Mouse (Mus musculus) heart, postnatal 25 days (tissue): Measurements from ENCODE around the gene Fhl3. TPM values are rescaled to one million over a fixed set of nuclear protein-coding genes. Genes with fewer than 3 reads are reported as not detected.
A peak's percentile ranks its signal among the peaks of the same experiment; 100 is the strongest.
"Not testable (repeated sequence)": the region's sequence is repeated elsewhere in the genome, so short reads cannot be mapped to it uniquely, and the experiment has no call there.

Experiments used
- DNase-seq: peaks from one replicate; pipeline ENCODE4 v3.0.0; 2022; ENCODE audit warnings: low spot score
- intact Hi-C: fragments of 180-260 bp; cut with DNase I; formaldehyde crosslinking; loops from one replicate; pipeline ENCODE4 v1.15.1; 2025
- total RNA-seq, 2 experiments: library from RNA; stranded (reverse); gene quantifications; 2 replicates each; pipeline ENCODE4 v1.2.3; 2021

Gene Fhl3
- total RNA-seq, 2 experiments from 2014 or later = 12.7 to 14.2 TPM

DNA sequence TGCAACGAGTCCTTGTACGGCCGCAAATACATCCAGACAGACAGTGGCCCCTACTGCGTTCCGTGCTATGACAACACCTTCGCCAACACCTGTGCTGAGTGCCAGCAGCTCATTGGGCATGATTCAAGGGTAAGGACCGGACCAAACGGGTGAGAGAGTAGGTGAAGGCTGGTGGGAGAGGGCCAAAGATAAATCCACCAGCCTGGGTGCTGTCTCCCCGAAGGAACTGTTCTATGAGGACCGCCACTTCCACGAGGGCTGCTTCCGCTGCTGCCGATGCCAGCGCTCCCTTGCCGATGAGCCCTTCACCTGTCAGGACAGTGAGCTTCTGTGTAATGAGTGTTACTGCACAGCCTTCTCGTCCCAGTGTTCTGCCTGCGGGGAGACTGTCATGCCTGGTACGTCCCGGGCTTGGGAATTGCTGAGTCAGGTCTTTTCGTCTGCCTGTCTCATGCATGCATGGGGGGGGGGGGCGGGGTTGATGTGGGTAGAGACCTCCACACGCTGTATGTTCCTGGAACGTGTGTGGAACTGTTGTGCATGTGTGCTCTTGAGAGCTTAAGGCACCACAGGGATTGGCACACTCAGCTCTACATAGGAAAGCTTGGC is 5.3 kb downstream of the Fhl3 start:
- no peak for DNase-seq
- intact Hi-C loops = no loop called here

- DNase-seq, intact Hi-C loops: not testable (repeated sequence)
These were observed 7.1 kb downstream of the Fhl3 start for GRCm38 (mm10) chr4:124707381-124708199.

DNA sequence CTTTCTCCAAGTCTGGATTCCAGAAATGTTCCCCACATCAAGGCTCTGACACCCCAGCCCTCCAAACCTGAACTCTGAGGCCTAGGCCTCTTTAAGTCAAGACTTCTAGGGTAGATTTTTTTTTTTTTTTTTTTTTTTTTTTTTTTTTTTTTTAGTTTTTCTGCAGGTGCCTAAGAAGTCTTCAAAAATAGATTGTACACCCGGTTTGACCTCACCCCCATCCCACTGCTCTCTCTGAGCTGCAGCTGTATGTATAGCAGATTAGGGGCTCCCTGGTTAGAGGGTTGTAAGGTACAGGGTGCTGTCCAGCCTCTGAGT is 7.7 kb downstream of the Fhl3 start:
- DNase-seq, intact Hi-C loops: not testable (repeated sequence)

- intact Hi-C loops = no loop called here
- DNase-seq = peak; percentile 91
These were observed 8.3 kb downstream of the Fhl3 start for GRCm38 (mm10) chr4:124708518-124709477.

GRCm38 (mm10) chr4:124709961-124710446 is 9.5 kb downstream of the Fhl3 start:
- intact Hi-C loops = loop anchor here (2.0 to 10.0 kb wide), 3 partner anchors 25 to 355 kb away; partner anchors contain the start of genes Dnali1 and Snip1
- DNase-seq = peak; percentile 29

GRCm38 (mm10) chr4:124710776-124711291 is 10.3 kb downstream of the Fhl3 start:
- intact Hi-C loops = loop anchor here (2.0 to 10.0 kb wide), 3 partner anchors 26 to 354 kb away; partner anchors contain the start of genes Dnali1 and Snip1

DNA sequence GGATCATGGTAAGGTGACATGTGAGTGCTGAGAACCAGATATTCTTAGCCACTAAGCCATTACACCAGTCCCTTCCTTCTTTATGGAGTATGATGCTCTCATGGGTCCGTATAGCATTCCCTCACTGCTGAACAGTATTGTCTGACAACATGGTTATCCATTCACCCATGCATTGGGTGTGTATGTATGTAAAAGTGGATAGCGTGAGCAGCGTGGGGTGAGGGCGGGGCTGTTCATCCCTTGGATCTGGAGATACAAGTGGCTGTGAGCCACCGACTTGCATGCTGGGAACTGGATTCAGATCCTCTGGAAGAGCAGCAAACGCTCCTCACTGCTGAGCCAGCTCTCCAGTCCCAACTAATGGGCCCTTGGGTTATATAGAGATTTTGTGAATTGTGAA is 12.1 kb downstream of the Fhl3 start:
- intact Hi-C loops = loop anchor here (5.0 to 10.0 kb wide), 2 partner anchors 40 to 352 kb away; partner anchors contain the start of genes Dnali1 and Snip1
- DNase-seq = no peak

More at GRCm38 (mm10) chr4:124710776-124711291, 10.3 kb downstream of the Fhl3 start:
- DNase-seq = no peak

GRCm38 (mm10) chr4:124713850-124714249 is 13.3 kb downstream of the Fhl3 start:
- intact Hi-C loops = loop anchor here (2.0 to 10.0 kb wide), 3 partner anchors 38 to 351 kb away; partner anchors contain the start of genes 1110065P20Rik, Dnali1, Snip1 and Yrdc
- not testable (repeated sequence) for DNase-seq

GRCm38 (mm10) chr4:124714545-124715481 is 14.3 kb downstream of the Fhl3 start, which contains the start of gene Sf3a3:
Sf3a3 (plus strand) TSS chr4:124714776.
- intact Hi-C loops = loop anchor here (2.0 to 10.0 kb wide), 4 partner anchors 37 to 350 kb away; partner anchors contain the start of genes 1110065P20Rik, Dnali1, Mtf1 and Snip1
- peak; percentile 89 for DNase-seq

DNA sequence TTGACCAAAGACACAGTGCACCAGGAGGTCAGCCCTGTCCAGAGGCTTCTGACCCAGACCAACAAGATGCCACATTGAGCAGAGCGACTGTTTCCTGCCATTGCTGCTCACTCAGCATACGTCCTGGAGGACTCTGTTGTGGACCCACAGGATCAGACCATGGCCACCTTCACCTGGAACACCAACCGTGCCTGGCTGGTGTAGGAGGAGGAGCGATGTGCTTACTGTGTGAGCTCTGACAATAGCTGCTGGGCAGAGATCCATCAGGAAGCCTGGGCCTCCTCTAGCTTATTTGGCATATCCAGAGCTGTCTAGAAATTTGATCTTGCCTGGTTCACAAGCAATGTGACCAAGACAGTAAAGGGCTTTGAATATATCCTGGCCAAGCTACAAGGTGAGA is 18.6 kb downstream of the Fhl3 start:
- intact Hi-C loops = loop anchor here (5.0 to 10.0 kb wide), 2 partner anchors 83 to 346 kb away; partner anchors contain the start of genes Dnali1, Mtf1 and Snip1
- DNase-seq = no peak

GRCm38 (mm10) chr4:124726121-124726520 is 25.6 kb downstream of the Fhl3 start:
- no peak for DNase-seq
- intact Hi-C loops = no loop called here

- intact Hi-C loops = no loop called here
These were observed 36.5 kb downstream of the Fhl3 start for GRCm38 (mm10) chr4:124736952-124737351.

GRCm38 (mm10) chr4:124737486-124737885 is 37.0 kb downstream of the Fhl3 start:
- DNase-seq = no peak
- intact Hi-C loops = no loop called here

More at GRCm38 (mm10) chr4:124736952-124737351, 36.5 kb downstream of the Fhl3 start:
- DNase-seq = no peak

DNA sequence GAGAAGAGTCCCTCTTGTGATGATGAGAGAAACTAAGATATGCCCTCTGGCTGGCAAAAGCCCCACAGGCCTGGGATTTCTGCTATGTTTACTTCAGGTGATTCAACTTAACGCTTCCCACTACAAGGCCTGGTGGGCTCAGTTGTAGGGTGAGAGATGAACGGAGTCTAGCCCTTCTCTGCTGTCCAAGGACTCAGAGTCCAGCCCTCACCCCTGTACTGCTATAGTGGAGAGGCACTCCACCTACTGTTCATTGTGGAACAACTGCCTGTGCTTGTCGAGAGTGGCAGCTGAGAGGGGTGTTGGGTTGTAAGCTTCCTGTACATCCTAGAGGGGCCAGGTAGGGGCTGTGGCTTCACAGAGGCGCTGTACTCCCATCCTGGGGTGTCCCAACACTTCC is 37.5 kb downstream of the Fhl3 start:
- DNase-seq = no peak
- intact Hi-C loops = no loop called here

DNA sequence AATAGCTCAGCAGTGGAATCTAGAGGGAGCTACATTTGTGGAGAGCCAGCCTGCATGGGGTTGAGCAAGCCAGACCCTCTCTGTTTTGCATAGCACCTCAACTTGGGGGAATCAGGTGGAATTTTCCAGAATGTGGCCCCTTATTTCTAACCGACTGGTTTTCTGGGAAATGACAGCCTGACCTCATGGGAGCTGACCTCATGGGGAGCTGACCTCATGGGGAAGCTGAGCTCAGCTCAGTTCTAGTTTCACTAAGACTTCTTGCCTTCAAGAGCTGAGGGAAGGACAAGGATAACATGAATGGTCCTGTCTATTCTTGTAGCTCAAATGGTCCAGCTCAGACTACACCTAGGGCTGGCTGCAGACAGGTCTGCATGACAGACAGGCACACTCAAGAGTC is 38.3 kb downstream of the Fhl3 start:
- intact Hi-C loops = no loop called here

GRCm38 (mm10) chr4:124741376-124742343 is 41.2 kb downstream of the Fhl3 start, which contains the start of gene Inpp5b:
Inpp5b (plus strand) TSS chr4:124741850.
- intact Hi-C loops = no loop called here
- DNase-seq = peak; percentile 69

More for the DNA sequence above, 38.3 kb downstream of the Fhl3 start:
- no peak for DNase-seq

DNA sequence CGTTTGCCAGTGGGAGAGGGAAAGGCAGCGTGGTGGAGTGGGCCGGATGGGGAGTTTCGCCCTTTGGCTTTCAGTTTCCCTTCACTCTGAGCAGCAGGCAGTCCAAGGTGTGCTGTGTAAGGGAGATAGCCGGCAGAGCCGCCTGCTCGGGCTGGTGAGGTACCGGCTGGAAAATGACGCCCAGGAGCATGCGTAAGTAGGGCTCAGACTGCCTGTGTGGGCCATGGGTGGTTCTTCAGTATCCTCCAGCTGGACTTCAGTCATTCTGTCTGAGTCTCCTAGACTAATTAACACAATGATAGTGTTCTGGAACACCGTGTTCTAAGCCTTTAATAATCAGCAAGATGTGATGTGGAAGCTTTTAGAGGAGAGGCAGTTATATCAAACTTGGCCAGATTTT is 42.3 kb downstream of the Fhl3 start:
- intact Hi-C loops = no loop called here

More for the DNA sequence above, 42.3 kb downstream of the Fhl3 start:
- no peak for DNase-seq
